Mouse (Mus musculus) myocyte (in vitro differentiated cells): Measurements from ENCODE around the gene Clcn5. TPM values are rescaled to one million over a fixed set of nuclear protein-coding genes. Genes with fewer than 3 reads are reported as not detected.

Source experiments
- H3K27me3 ChIP-seq: one replicate; pipeline ENCODE4 v1.6.1; 2011; ENCODE audit not compliant: control insufficient read depth, insufficient read depth, insufficient read length
- H3K36me3 ChIP-seq: one replicate; pipeline ENCODE4 v1.6.1; 2011; ENCODE audit not compliant: control insufficient read depth, insufficient read depth
- H3K4me2 ChIP-seq: one replicate; pipeline ENCODE4 v1.6.1; 2011; ENCODE audit warnings: low read depth, control low read depth
- H3K4me3 ChIP-seq: one replicate; pipeline ENCODE4 v1.5.1; 2011; ENCODE audit warnings: mild to moderate bottlenecking, control low read depth, moderate library complexity
- H3K79me2 ChIP-seq: one replicate; pipeline ENCODE4 v1.6.1; 2011; ENCODE audit not compliant: control insufficient read depth, insufficient read depth
- H3ac ChIP-seq: one replicate; pipeline ENCODE4 v1.6.1; 2011; ENCODE audit not compliant: control insufficient read depth, insufficient read length
- CEBPB ChIP-seq: IDR thresholded peaks from 2 replicates; pipeline ENCODE4 v1.6.1; 2011; ENCODE audit warnings: mild to moderate bottlenecking, moderate library complexity; ENCODE audit not compliant: poor library complexity, insufficient read depth, severe bottlenecking
- E2F4 ChIP-seq: IDR thresholded peaks from one replicate; pipeline ENCODE4 v1.6.1; 2011; ENCODE audit warnings: mild to moderate bottlenecking, control low read depth, moderate library complexity; ENCODE audit not compliant: insufficient read depth
- MAX ChIP-seq: IDR thresholded peaks from one replicate; pipeline ENCODE4 v1.6.1; 2011; ENCODE audit warnings: low read depth, mild to moderate bottlenecking, control low read depth
- MYOD1 ChIP-seq, 3 experiments: IDR thresholded peaks; one replicate each; pipeline ENCODE4 v1.6.1; 2011; ENCODE audit warnings: control low read depth in 2 of 3, low read depth in 2 of 3, mild to moderate bottlenecking in 2 of 3, moderate library complexity in 1 of 3; ENCODE audit not compliant: insufficient read length in 2 of 3, control insufficient read depth in 1 of 3
- MYOG ChIP-seq, 3 experiments: IDR thresholded peaks; one replicate each; pipeline ENCODE4 v1.6.1; 2011; ENCODE audit warnings: control low read depth in 2 of 3, low read depth in 2 of 3, mild to moderate bottlenecking in 2 of 3; ENCODE audit not compliant: insufficient read length in 2 of 3, control insufficient read depth in 1 of 3, insufficient read depth in 1 of 3
- POLR2A ChIP-seq: IDR thresholded peaks from one replicate; pipeline ENCODE4 v1.6.1; 2011; ENCODE audit warnings: low read depth, mild to moderate bottlenecking, control low read depth, moderate library complexity; ENCODE audit not compliant: insufficient read length
- POLR2AphosphoS2 ChIP-seq: IDR thresholded peaks from one replicate; pipeline ENCODE4 v1.6.1; 2011; ENCODE audit warnings: low read depth, control low read depth; ENCODE audit not compliant: insufficient read length
- REST ChIP-seq: IDR thresholded peaks from one replicate; pipeline ENCODE4 v1.6.1; 2011; ENCODE audit warnings: mild to moderate bottlenecking, control low read depth, moderate library complexity; ENCODE audit not compliant: insufficient read depth, insufficient read length
- SRF ChIP-seq: IDR thresholded peaks from one replicate; pipeline ENCODE4 v1.6.1; 2011; ENCODE audit warnings: low read depth; ENCODE audit not compliant: control insufficient read depth, insufficient read length
- TCF12 ChIP-seq: IDR thresholded peaks from one replicate; pipeline ENCODE4 v1.6.1; 2011; ENCODE audit warnings: mild to moderate bottlenecking, control low read depth; ENCODE audit not compliant: poor library complexity, insufficient read depth, severe bottlenecking
- TCF3 ChIP-seq: IDR thresholded peaks from one replicate; pipeline ENCODE4 v1.6.1; 2011; ENCODE audit warnings: low read depth, control low read depth; ENCODE audit not compliant: insufficient read length
- USF1 ChIP-seq: IDR thresholded peaks from one replicate; pipeline ENCODE4 v1.6.1; 2011; ENCODE audit warnings: low read depth, mild to moderate bottlenecking, control low read depth, moderate library complexity
- polyA plus RNA-seq: library from polyadenylated mRNA; unstranded; fragments of >200 nt; fragmentation: generic; extraction: Trizol; gene quantifications from one replicate; pipeline ENCODE4 v1.2.1, GENCODE M21; 2012; ENCODE audit warnings: missing spikeins

The Clcn5 gene
- polyA plus RNA-seq, 1 experiment: 21.0 TPM

DNA sequence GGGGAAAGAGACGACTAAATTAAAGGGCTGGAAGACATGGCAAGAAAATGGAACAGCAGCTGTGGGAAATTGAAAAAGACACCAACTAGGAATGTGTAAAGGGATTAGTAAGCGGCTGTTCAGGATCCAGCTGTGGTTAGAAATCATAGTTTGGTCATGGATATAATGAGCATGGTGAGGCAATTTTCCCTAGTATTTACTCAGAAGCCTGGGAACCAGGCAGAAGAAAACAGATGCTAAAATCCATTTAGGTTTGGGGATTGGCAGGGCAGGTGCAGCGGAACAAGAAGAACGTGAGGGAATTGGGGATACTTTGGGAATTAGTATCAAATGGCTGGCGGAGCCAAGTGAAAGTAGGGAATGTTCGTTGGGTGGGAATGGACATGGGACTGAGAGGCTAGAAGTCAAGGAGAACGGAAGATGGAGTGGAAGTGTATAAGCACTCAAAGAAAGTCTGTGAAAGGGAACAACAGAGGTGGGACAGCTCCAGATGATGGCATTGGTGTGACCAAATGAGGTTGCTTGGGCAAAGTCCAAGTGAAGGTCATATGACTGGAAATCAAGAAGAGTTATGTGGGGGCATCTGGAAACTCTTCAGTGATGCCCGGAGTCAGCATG, 26.9 kb downstream of the Clcn5 start:
- peaks cover 80% of the 10 kb centered on the region for H3K79me2 ChIP-seq
- peak overlapping the region; percentile 63 for H3K4me2 ChIP-seq
- no peak overlapping the region for H3ac ChIP-seq
- no peak for TF ChIP-seq USF1
- TF ChIP-seq REST: no peak
- TF ChIP-seq TCF12: peak; percentile 75
- peak; percentile 76 to 90 (median 85) for TF ChIP-seq MYOD1 (IDR thresholded peaks at IDR 0.05; ENCODE audit: control insufficient read depth in 1 of 3, insufficient read length in 2 of 3, low read depth in 2 of 3)
- TF ChIP-seq MYOG (IDR thresholded peaks at IDR 0.05; ENCODE audit: control insufficient read depth in 1 of 3, insufficient read depth in 1 of 3, insufficient read length in 2 of 3, low read depth in 2 of 3): peak in 1 of 3 experiments; percentile 3
- no peak for TF ChIP-seq POLR2AphosphoS2
- TF ChIP-seq E2F4: no peak
- peak; percentile 28 for TF ChIP-seq TCF3
- peak; percentile 85 for TF ChIP-seq CEBPB
- no peak for TF ChIP-seq MAX
- no peak for TF ChIP-seq POLR2A
- no peak overlapping the region for H3K4me3 ChIP-seq
- no peaks in the 10 kb centered on the region for H3K27me3 ChIP-seq
- H3K36me3 ChIP-seq: no peaks in the 10 kb centered on the region

DNA sequence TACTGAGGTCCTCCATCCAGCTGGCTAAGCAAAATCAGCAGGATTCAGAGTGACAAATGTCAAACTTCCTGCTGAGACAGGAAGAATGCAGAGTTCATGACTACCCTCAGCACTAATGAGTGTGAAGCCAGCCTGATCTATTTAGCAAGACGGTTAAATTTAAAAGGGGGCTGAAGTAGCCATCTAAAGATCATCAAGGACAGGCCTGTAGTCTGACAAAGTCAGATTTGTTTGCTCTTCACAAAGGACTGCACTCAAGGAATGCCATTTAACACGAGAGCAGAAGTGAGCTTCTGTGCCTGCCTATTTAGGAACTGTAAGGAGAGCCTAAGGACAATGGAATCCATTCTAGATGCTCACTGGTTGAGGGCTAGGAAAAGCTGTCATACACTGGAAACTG, 30.2 kb downstream of the Clcn5 start:
- peaks cover 81% of the 10 kb centered on the region for H3K79me2 ChIP-seq
- no peaks in the 10 kb centered on the region for H3K27me3 ChIP-seq
- H3K36me3 ChIP-seq: no peaks in the 10 kb centered on the region
- no peak overlapping the region for H3ac ChIP-seq
- TF ChIP-seq TCF12 (no peak), USF1 (no peak), MYOG (IDR thresholded peaks at IDR 0.05; ENCODE audit: control insufficient read depth in 1 of 3, insufficient read depth in 1 of 3, insufficient read length in 2 of 3, low read depth in 2 of 3) (no peak)
- H3K4me2 ChIP-seq: no peak overlapping the region
- no peak overlapping the region for H3K4me3 ChIP-seq

DNA sequence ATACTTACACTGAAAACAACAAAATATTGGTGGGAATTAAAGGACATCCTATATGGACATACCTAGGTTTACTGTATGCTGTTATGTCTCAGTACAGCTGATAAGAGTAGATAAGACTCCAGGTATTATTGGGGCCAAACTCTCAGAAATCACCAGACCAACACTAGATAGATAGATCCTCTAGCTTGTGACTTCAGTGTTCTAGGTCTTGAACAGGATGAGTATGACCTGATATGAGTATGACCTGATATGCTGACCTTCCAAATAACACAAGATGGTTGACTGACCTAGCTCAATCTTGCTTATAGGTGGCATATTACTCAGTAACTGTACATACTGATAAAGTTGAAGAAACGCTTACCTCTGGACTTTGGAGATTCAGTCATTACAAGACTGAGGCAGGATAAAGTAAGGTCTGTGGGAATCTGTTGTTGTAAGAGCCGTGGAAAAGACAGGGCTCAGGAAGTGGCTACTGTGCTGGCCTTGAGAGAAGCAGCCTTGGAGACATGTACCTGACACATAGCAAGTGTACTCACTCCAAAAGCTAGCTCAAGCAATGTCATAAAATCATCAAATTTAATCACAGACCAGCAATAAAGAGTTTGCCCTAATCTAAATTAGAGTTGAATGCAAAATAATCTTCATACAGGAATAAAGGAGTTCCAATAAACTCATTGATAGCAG, 32.0 kb downstream of the Clcn5 start:
- no peak overlapping the region for H3K4me2 ChIP-seq

DNA sequence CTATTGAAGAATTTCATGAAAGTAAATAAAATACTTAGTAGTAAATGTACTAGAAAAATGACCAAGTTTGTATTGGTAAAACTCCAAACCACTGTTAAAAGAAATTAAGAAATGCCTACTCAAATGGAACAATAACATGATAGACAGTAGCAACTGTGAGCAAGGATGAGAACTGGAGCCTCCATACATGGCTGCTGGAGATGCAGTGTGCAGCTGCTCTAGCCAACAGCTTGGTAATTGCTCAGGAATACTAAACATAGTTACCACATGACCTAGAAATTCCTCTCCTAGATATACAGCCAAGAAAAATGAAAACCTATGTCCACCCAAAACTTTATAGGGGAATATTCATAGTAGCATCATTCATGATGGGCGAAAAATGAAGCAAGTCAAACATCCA, 36.5 kb downstream of the Clcn5 start:
- no peak overlapping the region for H3ac ChIP-seq
- peak overlapping the region; percentile 70 for H3K4me2 ChIP-seq
- TF ChIP-seq TCF3 (peak; percentile 56), POLR2AphosphoS2 (no peak), TCF12 (peak; percentile 73), SRF (peak; percentile 48), MYOG (IDR thresholded peaks at IDR 0.05; ENCODE audit: control insufficient read depth in 1 of 3, insufficient read depth in 1 of 3, insufficient read length in 2 of 3, low read depth in 2 of 3) (peak in 2 of 3 experiments; percentile 48 to 80), MYOD1 (IDR thresholded peaks at IDR 0.05; ENCODE audit: control insufficient read depth in 1 of 3, insufficient read length in 2 of 3, low read depth in 2 of 3) (peak; percentile 86 to 96 (median 92)), REST (no peak), POLR2A (no peak), MAX (no peak), USF1 (peak; percentile 15), CEBPB (no peak)
- H3K4me3 ChIP-seq: no peak overlapping the region
- H3K27me3 ChIP-seq: no peaks in the 10 kb centered on the region
- H3K36me3 ChIP-seq: peaks cover 3% of the 10 kb centered on the region
- H3K79me2 ChIP-seq: peaks cover 69% of the 10 kb centered on the region

More for the DNA sequence above, 32.0 kb downstream of the Clcn5 start:
- TF ChIP-seq POLR2AphosphoS2 (no peak), SRF (no peak), CEBPB (no peak), MYOD1 (IDR thresholded peaks at IDR 0.05; ENCODE audit: control insufficient read depth in 1 of 3, insufficient read length in 2 of 3, low read depth in 2 of 3) (no peak), MAX (no peak), USF1 (no peak), MYOG (IDR thresholded peaks at IDR 0.05; ENCODE audit: control insufficient read depth in 1 of 3, insufficient read depth in 1 of 3, insufficient read length in 2 of 3, low read depth in 2 of 3) (no peak), TCF12 (no peak), REST (no peak), POLR2A (no peak), E2F4 (no peak), TCF3 (no peak)
- H3ac ChIP-seq: no peak overlapping the region
- peaks cover 76% of the 10 kb centered on the region for H3K79me2 ChIP-seq
- no peaks in the 10 kb centered on the region for H3K27me3 ChIP-seq
- H3K36me3 ChIP-seq: no peaks in the 10 kb centered on the region
- H3K4me3 ChIP-seq: no peak overlapping the region
